Mouse (Mus musculus): ENCODE results near the gene Cacna2d2.
A peak's percentile ranks its signal among the peaks of the same experiment; 100 is the strongest.

Cacna2d2 gene

DNA sequence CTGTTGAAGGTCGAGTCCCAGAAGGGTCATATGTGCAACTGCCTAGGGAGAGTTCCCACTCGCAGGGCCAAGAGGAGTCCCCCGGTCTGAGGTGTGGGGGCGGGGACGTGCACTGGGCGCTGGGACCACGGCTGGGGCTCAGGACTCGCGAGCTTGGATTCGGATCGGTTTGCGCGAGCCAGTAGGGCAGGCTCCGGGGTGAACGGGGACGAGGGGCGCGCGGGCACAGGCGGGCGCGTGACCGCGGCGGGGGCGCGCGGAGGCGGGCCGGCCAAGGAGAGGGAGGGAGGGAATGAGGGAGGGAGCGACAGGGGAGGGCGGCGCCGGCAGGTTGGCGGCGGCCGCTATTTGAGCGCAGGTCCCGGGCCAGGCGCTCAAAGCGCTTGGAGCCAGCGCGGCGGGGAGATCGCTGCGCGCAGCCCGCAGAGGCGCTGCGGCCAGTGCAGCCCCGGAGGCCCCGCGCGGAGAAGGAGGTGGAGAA, at the start of gene Cacna2d2:
Gene Cacna2d2, plus strand, starts transcription at position 122 of the 481 bp plus-strand sequence.
- peak; percentile 6 for DNase-seq (ENCODE audit: low read depth, low spot score)

DNA sequence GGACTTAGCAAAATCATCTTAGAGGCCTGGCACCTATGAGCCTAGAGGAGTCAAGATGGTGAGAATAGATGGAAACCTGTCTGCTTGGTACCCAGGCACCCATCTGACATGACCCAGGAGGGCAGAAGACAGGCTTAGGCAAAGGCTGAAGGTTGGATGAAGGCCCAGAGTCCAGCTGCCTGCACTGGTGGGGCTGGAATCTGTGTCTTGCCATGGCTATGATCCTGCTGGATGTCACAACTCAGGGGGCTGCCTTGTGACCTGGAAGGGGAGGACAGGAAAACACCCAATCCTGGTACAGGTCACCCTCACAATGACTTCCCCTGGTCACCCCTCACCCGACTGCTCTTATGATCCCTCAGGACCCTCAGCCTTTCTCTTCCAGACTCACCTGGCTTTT, 44.6 kb upstream of the Cacna2d2 start:
- no peak for DNase-seq (ENCODE audit: low read depth, low spot score)

DNA sequence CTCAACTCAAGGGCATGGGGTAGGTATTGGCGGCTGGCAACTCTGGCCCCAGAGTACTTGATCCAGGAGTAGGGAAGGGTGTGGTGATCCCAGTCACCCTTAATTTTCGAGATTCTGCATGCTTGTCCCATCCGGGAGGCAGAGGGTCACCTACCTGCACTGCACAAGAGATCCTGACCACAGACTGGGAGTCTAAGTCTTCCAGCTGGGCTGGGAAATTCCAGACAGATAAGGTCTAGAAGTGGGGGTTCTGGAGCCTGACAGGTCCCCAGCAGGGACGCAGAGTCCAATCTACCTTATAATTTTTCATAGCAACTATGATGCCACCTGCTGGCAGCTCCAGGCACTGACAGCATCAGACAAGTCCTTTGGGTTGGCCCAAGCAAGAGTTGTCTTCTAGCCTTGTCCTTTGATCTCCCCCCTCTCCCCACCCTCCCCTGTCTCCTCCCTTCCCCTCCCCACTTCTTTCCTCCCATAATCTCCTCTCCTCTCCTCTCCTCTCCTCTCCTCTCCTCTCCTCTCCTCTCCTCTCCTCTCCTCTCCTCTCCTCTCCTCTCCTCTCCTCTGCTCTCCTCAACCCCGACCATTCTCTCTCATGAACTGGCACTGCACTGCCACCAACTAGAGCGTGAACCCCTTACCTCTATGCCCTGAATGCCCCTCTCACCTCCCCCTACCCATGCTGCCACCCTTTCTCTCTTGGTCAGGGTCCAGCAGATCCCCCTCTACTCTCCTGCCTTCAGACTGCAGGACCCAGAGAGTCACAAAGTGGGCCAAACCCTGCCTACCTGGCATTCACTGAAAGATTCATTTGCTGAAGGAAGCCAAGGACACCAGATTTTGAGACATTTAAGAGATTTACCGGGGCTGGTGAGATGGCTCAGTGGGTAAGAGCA, 43.3 kb upstream of the Cacna2d2 start:
- peak; percentile 85 for DNase-seq (ENCODE audit: low read depth, low spot score)

DNA sequence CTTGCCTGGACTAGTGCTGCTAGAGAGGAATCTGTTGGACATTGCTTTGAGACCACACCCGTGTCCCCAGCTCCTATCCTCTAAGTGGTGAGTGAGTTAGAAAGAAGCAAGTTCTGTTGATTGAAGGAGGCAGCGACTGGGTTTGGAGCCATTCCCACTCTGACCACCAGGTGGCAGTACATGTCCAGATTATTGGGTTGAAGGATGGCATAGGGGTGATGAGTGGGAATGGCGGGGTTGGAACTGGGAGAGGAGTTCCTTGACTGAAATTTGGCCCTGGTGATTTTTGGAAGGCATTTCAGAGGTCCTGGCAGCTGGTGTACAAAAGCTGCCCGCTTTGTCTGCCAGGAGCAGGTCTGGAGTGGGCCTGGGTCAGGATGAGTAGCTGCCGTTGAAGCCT, 41.8 kb upstream of the Cacna2d2 start:
- DNase-seq (ENCODE audit: low read depth, low spot score) = peak; percentile 84

DNA sequence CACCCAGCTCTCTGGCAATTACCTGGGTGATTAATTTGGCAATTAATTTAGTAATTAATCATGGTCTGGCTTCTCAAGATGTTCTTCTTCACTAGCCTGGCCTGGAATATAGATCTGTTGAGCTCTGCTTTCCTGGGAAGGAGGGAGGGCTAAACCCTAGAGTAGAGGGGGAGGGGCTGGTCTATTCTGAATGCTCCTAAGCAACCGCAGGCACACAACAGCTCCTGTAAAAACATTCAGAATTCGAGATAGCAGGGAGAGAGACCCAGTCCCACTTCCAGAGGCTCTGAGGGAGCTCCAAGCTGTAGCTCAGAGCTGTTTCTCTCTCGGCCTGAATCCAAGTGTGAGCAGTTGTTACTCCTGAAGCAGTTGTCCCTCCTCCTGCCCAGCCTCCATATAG, 38.4 kb upstream of the Cacna2d2 start:
- DNase-seq (ENCODE audit: low read depth, low spot score) = no peak

DNA sequence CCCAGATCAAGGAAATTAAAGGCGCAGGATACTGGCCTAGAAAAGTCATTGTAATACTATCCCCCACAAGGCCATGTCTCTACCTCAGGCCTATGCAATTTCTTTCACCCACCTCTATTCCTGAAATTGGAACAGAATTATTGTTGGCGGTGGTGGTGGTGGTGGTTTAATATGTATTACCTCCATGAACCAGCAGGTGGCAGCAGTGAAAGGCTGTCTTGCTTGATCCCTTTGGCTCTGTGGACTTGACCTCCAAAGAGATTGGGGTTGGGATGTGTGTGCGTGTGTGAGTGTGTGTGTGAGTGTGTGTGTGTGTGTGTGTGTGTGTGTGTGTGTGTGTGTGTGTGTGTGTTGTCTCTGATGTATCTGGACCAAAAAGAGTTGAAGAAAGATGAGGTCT, 32.8 kb upstream of the Cacna2d2 start:
- DNase-seq (ENCODE audit: low read depth, low spot score) = peak; percentile 75

DNA sequence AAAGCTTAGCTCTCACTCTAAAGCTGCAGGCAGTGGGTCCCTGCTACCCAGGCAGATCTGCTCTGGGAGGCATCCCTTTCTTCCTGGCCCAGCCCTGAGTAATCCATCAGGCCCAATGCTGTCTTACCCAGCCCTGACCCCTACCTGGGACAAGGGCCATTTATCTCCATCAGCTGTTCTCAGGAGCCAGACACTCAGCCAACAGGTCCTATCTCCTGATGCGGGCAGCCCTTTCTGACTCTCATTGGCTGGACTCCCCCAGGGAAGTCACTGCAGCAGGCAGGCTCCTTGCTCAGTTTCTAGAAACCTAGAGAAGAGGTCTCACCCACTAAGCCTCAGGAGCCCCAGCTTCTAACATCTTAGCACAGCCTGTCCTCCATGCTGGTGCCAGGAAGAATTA, 31.1 kb upstream of the Cacna2d2 start:
- DNase-seq (ENCODE audit: low read depth, low spot score) = no peak

DNA sequence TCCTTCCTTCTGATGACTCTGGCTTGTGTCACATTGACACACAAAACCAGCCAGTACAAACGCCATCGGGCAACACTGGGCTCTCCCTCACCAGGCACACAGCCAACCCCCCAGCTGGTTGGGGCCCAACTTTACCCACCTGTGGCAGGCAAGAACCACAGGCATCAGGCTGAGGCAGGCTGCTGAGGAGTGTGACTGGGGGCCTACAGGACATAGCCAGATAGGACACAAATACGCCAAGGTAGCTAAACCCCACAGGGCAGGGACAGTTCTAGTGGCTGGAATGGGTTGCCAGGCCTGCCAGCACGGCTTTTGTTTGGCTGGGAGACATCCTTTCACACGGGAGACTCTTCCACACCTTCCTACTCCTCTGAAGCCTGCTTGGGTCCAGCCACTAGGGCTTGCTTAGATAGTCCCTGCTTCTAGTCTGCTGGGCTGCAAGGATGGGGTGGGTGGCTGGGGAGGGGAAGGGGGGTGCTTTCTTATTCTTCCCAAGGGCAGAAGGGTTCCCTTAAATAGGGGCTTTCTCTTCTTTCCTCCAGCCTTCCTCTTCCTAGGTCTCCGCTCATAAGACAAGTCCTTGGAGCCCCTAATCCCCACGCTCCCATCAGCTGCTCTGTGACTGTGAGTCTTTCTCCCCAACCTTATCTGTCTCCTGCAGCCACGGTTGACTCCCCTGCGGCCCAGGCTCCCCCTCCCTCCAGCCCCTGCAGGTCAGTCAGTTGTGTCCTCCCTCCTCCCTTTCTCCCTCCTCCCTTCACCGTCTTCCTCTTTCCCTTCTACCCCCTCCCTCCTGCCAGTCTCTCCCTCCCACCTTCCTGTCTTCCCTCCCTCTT, 29.9 kb upstream of the Cacna2d2 start:
- no peak for DNase-seq (ENCODE audit: low read depth, low spot score)

DNA sequence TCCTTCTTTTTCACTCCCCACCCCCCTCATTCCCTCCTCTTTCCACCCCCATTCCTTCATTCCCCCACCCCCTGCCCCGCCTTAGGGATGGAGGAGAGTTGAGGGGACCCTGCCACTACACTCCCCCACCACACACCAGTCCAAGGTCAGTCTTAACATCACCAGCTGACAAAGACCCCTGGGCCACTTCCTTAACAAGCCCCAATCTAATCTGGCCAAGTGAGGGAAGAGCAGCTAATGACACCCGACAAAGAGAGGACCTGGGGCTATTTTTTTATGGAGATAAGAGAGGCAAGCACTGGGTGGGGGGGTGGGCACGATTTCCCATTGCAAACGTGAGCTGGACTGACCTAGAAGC, 29.3 kb upstream of the Cacna2d2 start:
- DNase-seq (ENCODE audit: low read depth, low spot score) = no peak

DNA sequence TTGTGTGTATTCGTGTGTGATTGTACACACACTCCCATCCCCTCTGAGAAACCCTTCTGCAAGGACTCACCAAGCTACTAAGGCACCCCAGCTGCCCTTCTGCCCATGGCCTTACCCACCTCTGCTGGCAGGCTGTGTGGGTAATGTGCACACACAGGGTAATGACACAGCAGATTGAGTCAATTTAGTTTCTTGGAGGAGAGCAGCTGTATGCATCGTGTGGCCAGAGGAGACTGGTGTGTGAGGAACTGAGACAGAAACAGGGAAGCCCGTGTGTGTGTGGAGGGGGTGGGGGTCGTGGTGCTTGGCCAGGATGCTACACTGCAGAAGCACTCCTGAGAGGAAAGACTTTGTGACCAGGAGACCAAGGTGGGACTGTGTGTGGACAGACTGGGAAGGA, 27.0 kb upstream of the Cacna2d2 start:
- DNase-seq (ENCODE audit: low read depth, low spot score) = no peak

DNA sequence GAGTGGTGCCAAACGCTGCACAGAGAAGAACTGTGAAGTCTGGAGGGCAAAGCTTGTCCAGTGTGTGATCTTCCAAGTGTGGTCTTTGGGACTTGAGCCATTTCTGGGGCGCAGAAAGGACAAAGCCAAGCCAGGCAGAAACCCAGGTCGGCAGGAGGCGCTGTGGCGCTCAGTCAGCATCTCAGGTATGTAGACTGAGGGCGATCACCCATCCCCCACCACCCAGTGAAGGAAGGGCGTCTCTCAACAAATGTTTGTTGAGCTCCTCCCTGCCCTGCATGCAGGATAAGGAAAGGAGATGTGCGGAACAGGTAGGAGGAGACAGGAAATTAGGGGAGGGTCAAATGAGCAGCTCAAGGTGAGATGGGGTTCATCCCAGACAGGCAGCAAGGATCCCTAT, 24.8 kb upstream of the Cacna2d2 start:
- DNase-seq (ENCODE audit: low read depth, low spot score) = peak; percentile 57

DNA sequence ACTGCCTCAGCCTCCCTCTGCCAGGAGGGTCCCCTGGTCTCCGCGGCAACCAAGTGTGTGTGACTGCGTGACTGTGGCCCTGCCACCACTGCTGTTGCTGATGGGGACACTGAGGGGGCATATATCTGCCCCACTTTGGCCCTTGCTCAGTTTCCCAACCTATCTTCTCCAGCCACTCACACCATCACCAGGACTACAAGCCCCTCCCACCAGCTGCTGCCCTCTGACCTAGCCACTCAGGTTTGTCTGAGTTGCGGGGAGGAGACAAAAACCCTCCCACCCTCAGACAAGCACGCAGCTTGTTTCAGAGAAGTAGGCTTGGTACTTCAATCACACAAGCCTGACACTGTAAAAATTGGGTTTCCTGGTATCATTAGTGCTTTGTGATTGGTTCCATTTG, 24.0 kb upstream of the Cacna2d2 start:
- DNase-seq (ENCODE audit: low read depth, low spot score) = no peak

DNA sequence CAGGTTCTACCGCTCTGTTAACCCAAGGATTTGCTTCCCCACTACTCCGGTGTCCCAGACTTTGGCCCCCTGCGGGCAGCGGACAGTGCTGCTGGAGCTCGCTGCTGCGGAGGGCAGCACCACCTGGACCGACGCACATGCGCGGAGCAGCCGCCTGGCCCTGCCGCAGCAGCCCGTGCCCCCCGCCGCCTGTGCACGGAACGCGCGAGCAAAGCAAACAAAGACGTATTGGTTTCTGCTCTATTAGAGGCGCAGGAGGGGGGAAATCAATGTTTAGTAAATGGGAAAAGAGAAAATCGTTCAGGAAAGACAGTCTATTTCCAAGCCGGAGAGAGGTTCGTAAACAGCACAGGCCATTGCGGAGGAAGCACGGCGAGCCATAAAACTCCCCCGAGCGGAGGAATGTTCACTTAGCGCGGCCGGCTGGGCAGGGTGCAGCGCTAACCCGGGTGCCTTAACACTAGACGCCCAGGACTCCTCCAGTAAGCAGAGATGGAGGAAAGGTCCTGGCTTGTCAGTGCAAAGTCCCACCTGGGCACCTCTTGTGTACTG, 21.4 kb upstream of the Cacna2d2 start:
- no peak for DNase-seq (ENCODE audit: low read depth, low spot score)

DNA sequence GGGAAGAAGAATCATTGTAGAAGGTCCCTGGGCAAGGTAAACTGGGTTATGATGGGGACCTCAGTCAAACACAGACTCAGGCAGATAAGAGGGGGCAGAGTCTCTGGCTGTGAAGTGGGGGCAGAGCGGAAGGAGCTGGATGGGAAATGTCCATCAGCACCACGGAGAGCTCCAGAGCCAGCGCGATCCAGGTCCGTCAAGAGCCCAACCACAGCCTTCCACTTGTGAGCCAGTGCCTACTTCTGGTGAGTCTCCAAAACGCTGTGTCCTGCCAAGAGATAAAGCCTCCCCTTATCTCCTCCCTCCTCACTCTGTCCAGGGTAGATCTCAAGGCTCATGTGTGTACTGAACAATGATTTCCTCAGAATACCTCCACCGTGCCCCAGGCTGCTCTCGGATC, 17.7 kb upstream of the Cacna2d2 start:
- no peak for DNase-seq (ENCODE audit: low read depth, low spot score)

DNA sequence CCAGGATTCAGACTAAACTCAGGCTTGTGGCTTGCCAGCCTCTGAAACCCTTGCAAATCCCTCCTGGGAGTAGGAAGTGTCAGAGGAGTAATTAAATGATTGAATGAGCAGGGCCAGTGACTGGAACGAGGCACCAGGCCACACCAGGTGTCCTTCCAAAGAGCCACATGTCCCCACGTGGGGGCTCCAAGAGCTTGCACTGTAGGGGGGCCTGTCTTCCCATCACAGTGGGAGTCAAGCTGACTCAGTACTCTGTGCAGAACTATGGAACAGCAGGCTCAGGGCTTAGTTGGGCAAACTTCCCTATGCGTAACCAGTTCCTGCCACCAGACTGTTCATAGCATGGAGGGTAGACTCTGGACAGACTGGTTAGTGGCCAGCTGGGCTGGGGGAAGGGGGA, 15.0 kb upstream of the Cacna2d2 start:
- no peak for DNase-seq (ENCODE audit: low read depth, low spot score)

DNA sequence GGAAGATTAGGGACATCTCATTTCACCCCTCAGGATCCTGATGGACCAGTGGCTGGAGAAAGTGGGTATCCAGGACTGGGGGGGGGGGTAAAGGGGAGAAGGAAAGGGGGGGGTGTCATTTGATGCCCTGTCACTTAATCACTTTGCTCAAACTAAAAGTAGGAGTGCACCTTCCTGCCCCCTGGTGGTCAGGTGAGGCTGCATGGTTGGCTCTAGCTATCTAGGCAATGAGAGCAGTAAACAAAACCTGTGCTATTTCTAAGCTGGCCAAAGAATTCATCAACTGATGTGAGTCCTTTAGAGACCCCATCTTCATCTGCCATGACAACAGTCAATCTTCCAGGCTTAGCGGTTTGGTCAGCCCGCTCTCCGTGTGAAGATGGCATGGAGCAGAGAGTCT, 12.7 kb upstream of the Cacna2d2 start:
- DNase-seq (ENCODE audit: low read depth, low spot score) = peak; percentile 67

DNA sequence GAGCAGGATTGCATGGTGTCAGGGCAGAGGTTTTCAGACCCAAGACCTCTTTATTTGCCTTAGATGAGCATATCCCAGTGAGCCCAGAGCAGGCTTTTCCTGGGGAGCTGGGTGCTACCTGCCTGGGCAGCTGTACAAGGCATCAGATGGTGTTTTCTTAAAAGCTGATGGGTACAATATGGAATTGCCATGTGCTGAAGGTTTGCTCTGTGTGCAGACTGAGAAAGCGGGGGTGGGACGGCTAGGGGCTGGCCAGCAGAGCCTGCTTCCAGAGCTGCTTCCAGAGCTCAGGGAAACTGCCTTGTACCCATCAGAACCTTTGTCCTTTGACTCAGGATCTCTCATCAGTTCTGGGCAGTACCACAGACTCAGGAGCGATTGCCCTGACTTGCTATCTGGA, 11.7 kb upstream of the Cacna2d2 start:
- no peak for DNase-seq (ENCODE audit: low read depth, low spot score)

DNA sequence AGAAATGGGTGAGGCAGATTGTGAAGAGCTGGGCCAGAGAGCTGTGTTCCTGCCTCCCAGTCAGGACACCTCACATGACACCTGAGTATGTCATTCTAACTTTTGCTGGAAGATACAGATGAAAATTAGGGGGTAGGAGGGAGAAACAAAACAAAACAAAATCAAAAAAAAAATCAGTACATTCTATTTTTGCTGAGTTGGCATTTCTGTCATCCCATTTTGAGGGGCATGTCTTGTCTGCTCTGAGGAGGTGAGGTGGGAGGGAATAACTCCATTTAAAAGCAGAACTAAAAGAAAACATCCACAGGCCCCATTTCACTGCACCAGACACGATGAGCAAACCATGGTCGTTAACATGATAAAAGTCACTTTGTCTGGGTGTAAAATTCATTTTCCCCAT, 11.1 kb upstream of the Cacna2d2 start:
- DNase-seq (ENCODE audit: low read depth, low spot score) = no peak

DNA sequence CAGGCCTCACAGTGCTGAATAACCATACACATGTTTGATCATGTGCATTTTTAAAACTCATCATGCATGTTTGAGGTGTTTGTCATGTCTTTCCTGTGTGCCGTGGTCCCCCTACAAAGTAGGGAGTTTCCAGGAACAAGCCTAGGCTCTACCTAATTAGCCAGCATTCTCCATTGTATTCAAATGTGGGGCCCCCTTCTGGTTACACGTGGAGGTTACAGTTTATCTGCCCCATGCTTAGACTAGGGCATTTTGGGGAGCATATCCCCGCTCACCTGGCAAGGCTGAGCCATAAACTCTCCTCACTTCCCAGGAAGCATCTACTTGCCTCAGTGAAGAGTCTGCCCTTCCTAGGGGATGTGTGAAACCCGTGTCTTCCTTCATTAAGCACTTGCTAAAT, 3.0 kb upstream of the Cacna2d2 start:
- DNase-seq (ENCODE audit: low read depth, low spot score) = peak; percentile 15

DNA sequence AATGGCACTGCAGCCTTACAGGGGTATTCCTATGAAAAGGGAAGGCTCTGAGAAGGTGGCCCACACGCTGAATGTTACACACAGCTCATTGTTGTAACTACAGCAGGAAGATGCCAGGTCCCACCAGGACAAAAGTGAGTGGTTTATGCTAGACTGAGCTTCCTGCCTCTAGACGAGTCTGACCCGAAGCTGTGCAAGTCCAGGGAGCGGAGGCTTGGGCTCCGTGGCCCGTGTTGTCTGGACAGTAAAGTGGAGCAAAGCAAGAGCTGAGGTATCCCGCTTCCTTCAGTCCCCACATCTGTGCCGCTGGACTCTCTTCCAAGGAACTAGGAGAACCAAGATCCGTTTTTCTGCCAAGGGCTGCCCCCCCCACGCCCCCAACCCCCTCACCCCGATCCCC, 444 bp upstream of the Cacna2d2 start:
- DNase-seq (ENCODE audit: low read depth, low spot score) = no peak

DNA sequence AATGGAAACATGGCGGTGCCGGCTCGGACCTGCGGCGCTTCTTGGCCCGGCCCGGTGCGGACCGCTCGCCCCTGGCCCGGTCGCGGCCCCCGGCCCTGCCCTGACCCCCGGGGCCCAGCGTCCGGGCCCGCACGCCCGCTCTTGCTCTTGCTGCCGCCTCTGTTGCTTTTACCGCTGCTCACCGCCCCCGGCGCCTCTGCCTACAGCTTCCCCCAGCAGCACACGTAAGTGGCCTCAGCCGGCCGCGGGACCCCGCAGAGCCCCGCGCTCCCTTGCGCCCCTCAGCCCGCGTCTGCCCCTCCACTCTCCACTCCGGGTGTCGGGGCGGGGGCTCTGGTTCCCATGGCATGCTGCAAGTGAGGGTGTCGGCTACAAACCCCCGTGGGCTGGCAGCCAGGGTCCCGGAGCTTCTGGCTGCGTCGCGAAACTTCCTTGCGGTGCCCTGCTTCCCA, 674 bp downstream of the Cacna2d2 start:
- no peak for DNase-seq (ENCODE audit: low read depth, low spot score)

DNA sequence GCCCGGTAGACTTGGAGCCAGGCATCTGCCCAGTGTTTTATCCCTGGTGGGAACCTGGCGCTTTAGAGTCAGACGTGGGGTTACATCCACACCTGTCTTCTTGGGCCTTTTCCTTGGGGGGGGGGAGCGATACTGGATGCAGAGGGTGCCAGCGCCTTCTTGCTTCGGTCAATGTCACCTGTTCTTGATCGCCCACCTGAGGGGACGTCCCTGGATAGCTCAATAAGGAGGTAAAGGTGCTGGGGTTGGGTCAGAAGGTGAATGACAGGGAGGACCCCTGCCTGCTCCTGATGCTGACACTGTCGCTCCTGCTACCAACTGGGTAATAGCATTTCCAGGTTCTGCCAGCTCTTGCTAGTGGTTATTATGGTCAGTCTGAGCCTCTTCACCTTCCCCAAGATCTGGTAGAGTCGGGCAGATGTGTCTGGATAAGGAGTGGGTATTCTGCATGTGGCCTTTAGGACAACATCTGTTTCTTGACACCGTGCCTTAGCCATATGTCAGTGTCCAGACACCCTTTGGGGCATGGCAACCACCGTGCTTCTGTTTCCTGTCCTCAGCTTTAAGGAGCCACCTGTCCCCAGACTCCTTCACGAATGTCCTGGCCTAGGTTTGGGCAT, 1.4 kb downstream of the Cacna2d2 start:
- DNase-seq (ENCODE audit: low read depth, low spot score) = no peak

Data from CD4-positive, CD25-positive, alpha-beta regulatory T cell, adult 2 months (primary cell).